Mouse (Mus musculus): ENCODE measurements around the gene Capn7. TPM values are rescaled to one million over a fixed set of nuclear protein-coding genes. Genes with fewer than 3 reads are reported as not detected.

Capn7 gene
- polyA plus RNA-seq, 1 experiment from 2014 or later: 36.8 TPM

GRCm38 (mm10) chr14:31387301-31387981, 51.0 kb downstream of the Capn7 start:
- no peak overlapping the region for H3K9ac ChIP-seq (ENCODE audit: low read length)
- H3K4me1 ChIP-seq (ENCODE audit: control insufficient read depth, insufficient read depth, low read length): peaks cover 23% of the 10 kb centered on the region
- H3K36me3 ChIP-seq (ENCODE audit: control insufficient read depth, insufficient read depth, low read length): peaks cover 2% of the 10 kb centered on the region; the same call in 1 of the 2 replicates
- H3K9me3 ChIP-seq (ENCODE audit: control insufficient read depth, low read length): no peaks in the 10 kb centered on the region
- H3K27ac ChIP-seq (replicated peaks; ENCODE audit: low read depth, low read length): no peak overlapping the region
- no peak for ATAC-seq (ENCODE audit: insufficient number of reproducible peaks, low FRiP score, low TSS enrichment, low read depth)
- H3K4me3 ChIP-seq (ENCODE audit: low read depth, low read length): no peak overlapping the region
- 81% methylated on average over 11 of the region's 11 CpGs for WGBS
- H3K4me2 ChIP-seq (ENCODE audit: low read depth, severe bottlenecking): no peak overlapping the region
- DNase-seq (ENCODE audit: low spot score): no peak
- no peaks in the 10 kb centered on the region for H3K27me3 ChIP-seq (ENCODE audit: control insufficient read depth, insufficient read depth, low read length)

GRCm38 (mm10) chr14:31388086-31388872, 51.8 kb downstream of the Capn7 start:
- Histone ChIP-seq H3K4me1 (ENCODE audit: control insufficient read depth, insufficient read depth, low read length) (peaks cover 23% of the 10 kb centered on the region), H3K9me3 (ENCODE audit: control insufficient read depth, low read length) (no peaks in the 10 kb centered on the region), H3K27me3 (ENCODE audit: control insufficient read depth, insufficient read depth, low read length) (no peaks in the 10 kb centered on the region), H3K36me3 (ENCODE audit: control insufficient read depth, insufficient read depth, low read length) (peaks cover 2% of the 10 kb centered on the region; the same call in 1 of the 2 replicates), H3K4me2 (ENCODE audit: low read depth, severe bottlenecking) (no peak overlapping the region), H3K27ac (replicated peaks; ENCODE audit: low read depth, low read length) (peak overlapping the region; percentile 1), H3K9ac (ENCODE audit: low read length) (no peak overlapping the region), H3K4me3 (ENCODE audit: low read depth, low read length) (no peak overlapping the region)
- DNase-seq (ENCODE audit: low spot score): peak; percentile 41
- no peak for ATAC-seq (ENCODE audit: insufficient number of reproducible peaks, low FRiP score, low TSS enrichment, low read depth)
- 41% methylated on average over 13 of the region's 13 CpGs for WGBS

- peaks cover 23% of the 10 kb centered on the region for H3K4me1 ChIP-seq (ENCODE audit: control insufficient read depth, insufficient read depth, low read length)
- H3K9ac ChIP-seq (ENCODE audit: low read length): no peak overlapping the region
- H3K36me3 ChIP-seq (ENCODE audit: control insufficient read depth, insufficient read depth, low read length): peaks cover 2% of the 10 kb centered on the region; the same call in 1 of the 2 replicates
- no peak overlapping the region for H3K4me3 ChIP-seq (ENCODE audit: low read depth, low read length)
- H3K27ac ChIP-seq (replicated peaks; ENCODE audit: low read depth, low read length): no peak overlapping the region
- ATAC-seq (ENCODE audit: insufficient number of reproducible peaks, low FRiP score, low TSS enrichment, low read depth): no peak
- H3K9me3 ChIP-seq (ENCODE audit: control insufficient read depth, low read length): no peaks in the 10 kb centered on the region
- no peaks in the 10 kb centered on the region for H3K27me3 ChIP-seq (ENCODE audit: control insufficient read depth, insufficient read depth, low read length)
- H3K4me2 ChIP-seq (ENCODE audit: low read depth, severe bottlenecking): no peak overlapping the region
- 94% methylated on average over 8 of the region's 8 CpGs for WGBS
- DNase-seq (ENCODE audit: low spot score): no peak
Measured at GRCm38 (mm10) chr14:31389421-31390147, 53.1 kb downstream of the Capn7 start.

GRCm38 (mm10) chr14:31392300-31392699, 55.9 kb downstream of the Capn7 start:
- 77% methylated on average over 5 of the region's 5 CpGs for WGBS

GRCm38 (mm10) chr14:31392873-31393545, 56.6 kb downstream of the Capn7 start:
- Histone ChIP-seq H3K9me3 (ENCODE audit: control insufficient read depth, low read length) (no peaks in the 10 kb centered on the region; the same call in 1 of the 2 replicates), H3K9ac (ENCODE audit: low read length) (no peak overlapping the region), H3K27ac (replicated peaks; ENCODE audit: low read depth, low read length) (no peak overlapping the region), H3K36me3 (ENCODE audit: control insufficient read depth, insufficient read depth, low read length) (peaks cover 9% of the 10 kb centered on the region), H3K4me1 (ENCODE audit: control insufficient read depth, insufficient read depth, low read length) (peaks cover 12% of the 10 kb centered on the region), H3K27me3 (ENCODE audit: control insufficient read depth, insufficient read depth, low read length) (no peaks in the 10 kb centered on the region), H3K4me2 (ENCODE audit: low read depth, severe bottlenecking) (no peak overlapping the region), H3K4me3 (ENCODE audit: low read depth, low read length) (no peak overlapping the region)
- ATAC-seq (ENCODE audit: insufficient number of reproducible peaks, low FRiP score, low TSS enrichment, low read depth) (no peak), DNase-seq (ENCODE audit: low spot score) (no peak)
- 81% methylated on average over 8 of the region's 8 CpGs for WGBS

More at GRCm38 (mm10) chr14:31392300-31392699, 55.9 kb downstream of the Capn7 start:
- Histone ChIP-seq H3K9me3 (ENCODE audit: control insufficient read depth, low read length) (no peaks in the 10 kb centered on the region; the same call in 1 of the 2 replicates), H3K36me3 (ENCODE audit: control insufficient read depth, insufficient read depth, low read length) (peaks cover 8% of the 10 kb centered on the region; the same call in 1 of the 2 replicates), H3K4me3 (ENCODE audit: low read depth, low read length) (no peak overlapping the region), H3K4me1 (ENCODE audit: control insufficient read depth, insufficient read depth, low read length) (peaks cover 17% of the 10 kb centered on the region), H3K27me3 (ENCODE audit: control insufficient read depth, insufficient read depth, low read length) (no peaks in the 10 kb centered on the region), H3K9ac (ENCODE audit: low read length) (no peak overlapping the region), H3K4me2 (ENCODE audit: low read depth, severe bottlenecking) (no peak overlapping the region), H3K27ac (replicated peaks; ENCODE audit: low read depth, low read length) (no peak overlapping the region)
- DNase-seq (ENCODE audit: low spot score): no peak
- ATAC-seq (ENCODE audit: insufficient number of reproducible peaks, low FRiP score, low TSS enrichment, low read depth): no peak

- no peak overlapping the region for H3K4me2 ChIP-seq (ENCODE audit: low read depth, severe bottlenecking)
- H3K27ac ChIP-seq (replicated peaks; ENCODE audit: low read depth, low read length): no peak overlapping the region
- H3K9me3 ChIP-seq (ENCODE audit: control insufficient read depth, low read length): no peaks in the 10 kb centered on the region; the same call in 1 of the 2 replicates
- ATAC-seq (ENCODE audit: insufficient number of reproducible peaks, low FRiP score, low TSS enrichment, low read depth): no peak
- no peak overlapping the region for H3K9ac ChIP-seq (ENCODE audit: low read length)
- peaks cover 9% of the 10 kb centered on the region for H3K4me1 ChIP-seq (ENCODE audit: control insufficient read depth, insufficient read depth, low read length)
- H3K4me3 ChIP-seq (ENCODE audit: low read depth, low read length): no peak overlapping the region
- WGBS: 71% methylated on average over 3 of the region's 3 CpGs
- peaks cover 9% of the 10 kb centered on the region for H3K36me3 ChIP-seq (ENCODE audit: control insufficient read depth, insufficient read depth, low read length)
- no peaks in the 10 kb centered on the region for H3K27me3 ChIP-seq (ENCODE audit: control insufficient read depth, insufficient read depth, low read length)
- no peak for DNase-seq (ENCODE audit: low spot score)
Measured at GRCm38 (mm10) chr14:31393546-31393890, 57.1 kb downstream of the Capn7 start.

GRCm38 (mm10) chr14:31393936-31394630, 57.6 kb downstream of the Capn7 start:
- Histone ChIP-seq H3K9ac (ENCODE audit: low read length) (no peak overlapping the region), H3K9me3 (ENCODE audit: control insufficient read depth, low read length) (no peaks in the 10 kb centered on the region; the same call in 1 of the 2 replicates), H3K27ac (replicated peaks; ENCODE audit: low read depth, low read length) (no peak overlapping the region), H3K4me1 (ENCODE audit: control insufficient read depth, insufficient read depth, low read length) (peaks cover 4% of the 10 kb centered on the region), H3K4me3 (ENCODE audit: low read depth, low read length) (no peak overlapping the region), H3K36me3 (ENCODE audit: control insufficient read depth, insufficient read depth, low read length) (peaks cover 9% of the 10 kb centered on the region), H3K27me3 (ENCODE audit: control insufficient read depth, insufficient read depth, low read length) (no peaks in the 10 kb centered on the region), H3K4me2 (ENCODE audit: low read depth, severe bottlenecking) (no peak overlapping the region)
- 92% methylated on average over 7 of the region's 7 CpGs for WGBS
- ATAC-seq (ENCODE audit: insufficient number of reproducible peaks, low FRiP score, low TSS enrichment, low read depth) (no peak), DNase-seq (ENCODE audit: low spot score) (no peak)
